Mouse (Mus musculus) heart, embryonic 14.5 days (tissue): Measurements from ENCODE around the gene Gpc5. TPM values are rescaled to one million over a fixed set of nuclear protein-coding genes. Genes with fewer than 3 reads are reported as not detected.
A peak's percentile ranks its signal among the peaks of the same experiment; 100 is the strongest.

Experiments
- ATAC-seq: fragments of 200-750 bp; cut with Nextera tagmentation; 2 replicates; pipeline ENCODE4 v1.8.0; 2017; ENCODE audit warnings: low read depth, moderate TSS enrichment; ENCODE audit not compliant: insufficient number of reproducible peaks, insufficient read depth, low FRiP score
- H3K27ac ChIP-seq, 2 experiments: fragments of 200-500 bp in 1 of 2; fragments of 300-500 bp in 1 of 2; sonication (generic) in 1 of 2; replicated peaks in 1 of 2; 2 replicates each; pipeline ENCODE4 v1.5.1; 2012 to 2014; ENCODE audit warnings: low read depth in 2 of 2, low read length in 2 of 2, control low read depth in 1 of 2, mild to moderate bottlenecking in 1 of 2, mixed read lengths in 1 of 2; ENCODE audit not compliant: control insufficient read depth in 1 of 2, insufficient read depth in 1 of 2
- H3K27me3 ChIP-seq: fragments of 300-500 bp; sonication (generic); 2 replicates; pipeline ENCODE4 v1.6.1; 2014; ENCODE audit warnings: mild to moderate bottlenecking, low read length, control low read depth; ENCODE audit not compliant: control insufficient read depth, insufficient read depth
- H3K36me3 ChIP-seq: fragments of 300-500 bp; sonication (generic); 2 replicates; pipeline ENCODE4 v1.6.1; 2014; ENCODE audit warnings: mild to moderate bottlenecking, control low read depth, low read length, mixed read lengths; ENCODE audit not compliant: control insufficient read depth, insufficient read depth
- H3K4me1 ChIP-seq, 2 experiments: fragments of 200-500 bp in 1 of 2; fragments of 300-500 bp in 1 of 2; sonication (generic) in 1 of 2; 2 replicates each; pipeline ENCODE4 v1.6.1; 2012 to 2014; ENCODE audit warnings: low read length in 2 of 2, control low read depth in 1 of 2, mixed read lengths in 1 of 2; ENCODE audit not compliant: control insufficient read depth in 2 of 2, insufficient read depth in 2 of 2
- H3K4me2 ChIP-seq: fragments of 300-500 bp; sonication (generic); 2 replicates; pipeline ENCODE4 v1.6.1; 2014; ENCODE audit warnings: mild to moderate bottlenecking, low read length
- H3K4me3 ChIP-seq, 2 experiments: fragments of 200-500 bp in 1 of 2; fragments of 300-500 bp in 1 of 2; sonication (generic) in 1 of 2; 2 replicates each; pipeline ENCODE4 v1.5.1; 2012 to 2014; ENCODE audit warnings: low read length in 2 of 2, mild to moderate bottlenecking in 2 of 2, control low read depth in 1 of 2, low read depth in 1 of 2, moderate library complexity in 1 of 2; ENCODE audit not compliant: control insufficient read depth in 1 of 2, insufficient read depth in 1 of 2
- H3K9ac ChIP-seq: fragments of 300-500 bp; sonication (generic); 2 replicates; pipeline ENCODE4 v1.6.1; 2014; ENCODE audit warnings: mild to moderate bottlenecking, low read length
- H3K9me3 ChIP-seq: fragments of 300-500 bp; sonication (generic); 2 replicates; pipeline ENCODE4 v1.6.1; 2016; ENCODE audit warnings: low read length, control low read depth; ENCODE audit not compliant: control insufficient read depth
- WGBS: fragments of 180-500 bp; shearing (Covaris S2); extraction: QIAGEN DNeasy Blood & Tissue Kit; methylation state at CpG from one replicate; pipeline ENCODE4 v1.1.7; 2014; 5-methylcytosine and 5-hydroxymethylcytosine counted together
- polyA plus RNA-seq: library from polyadenylated mRNA; unstranded; fragments of >200 nt; fragmentation: Nextera tagmentation; extraction: Ambion mirVana; gene quantifications from 2 replicates; pipeline ENCODE4 v1.2.1, GENCODE M21; 2014

The Gpc5 gene
- polyA plus RNA-seq, 1 experiment from 2014 or later, result 0.32 TPM

DNA sequence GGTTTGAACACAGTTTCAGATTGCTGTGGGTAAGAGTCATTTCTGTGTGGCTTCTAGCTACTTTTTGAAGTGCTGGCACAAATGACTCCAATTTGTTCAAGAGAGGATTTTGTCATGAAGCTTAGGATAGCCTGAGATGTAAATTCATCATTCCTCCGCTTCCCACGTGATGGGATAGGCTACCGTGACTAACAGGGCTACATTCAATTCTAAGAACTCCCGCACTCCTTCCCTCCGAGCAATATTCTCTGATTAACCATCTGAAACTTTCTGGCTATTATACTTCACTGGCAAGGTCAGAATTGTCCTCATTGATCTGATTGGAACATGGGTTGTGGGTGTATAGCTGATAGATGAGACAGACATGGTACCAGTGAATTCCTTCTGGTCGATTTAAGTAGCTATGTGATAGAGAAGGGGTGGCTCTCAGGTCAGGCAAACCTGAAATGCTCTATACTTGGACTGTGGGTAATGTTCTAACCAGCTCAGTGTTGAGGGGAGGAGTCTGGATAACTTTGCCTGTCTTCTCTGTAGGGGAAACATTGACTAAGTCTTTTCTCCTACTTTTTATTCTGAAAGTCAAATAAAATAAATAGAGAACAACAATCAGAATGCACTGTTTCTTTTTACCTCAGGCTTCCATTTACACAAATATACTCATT is 319.6 kb downstream of the Gpc5 start:
- no peak overlapping the region for H3K27ac ChIP-seq
- ATAC-seq, result no peak
- H3K9ac ChIP-seq, result no peak overlapping the region
- 74% methylated on average over 6 of the region's 6 CpGs for WGBS
- H3K4me1 ChIP-seq, result no peaks in the 10 kb centered on the region
- H3K36me3 ChIP-seq, result no peaks in the 10 kb centered on the region
- H3K27me3 ChIP-seq, result no peaks in the 10 kb centered on the region
- H3K4me2 ChIP-seq, result no peak overlapping the region
- H3K4me3 ChIP-seq, result no peak overlapping the region
- no peaks in the 10 kb centered on the region for H3K9me3 ChIP-seq

DNA sequence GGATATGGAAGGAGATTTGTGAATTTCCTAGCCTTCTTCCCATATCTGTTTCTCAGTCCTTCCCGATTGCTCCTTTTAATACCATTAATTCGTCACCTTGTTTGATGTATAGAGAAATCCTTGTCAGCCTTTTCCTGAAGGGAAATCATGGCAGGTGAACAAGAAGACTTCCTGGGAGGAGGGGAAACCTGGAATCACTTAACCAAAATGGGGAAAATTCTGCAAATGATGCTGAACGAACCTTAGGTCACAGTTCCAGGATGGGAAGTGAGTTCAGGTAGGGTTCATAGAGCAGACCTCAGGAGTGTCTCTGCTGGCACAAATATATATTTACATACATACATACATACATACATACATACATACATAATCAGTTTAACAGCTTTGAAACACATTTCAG is 320.8 kb downstream of the Gpc5 start:
- no peak for ATAC-seq

DNA sequence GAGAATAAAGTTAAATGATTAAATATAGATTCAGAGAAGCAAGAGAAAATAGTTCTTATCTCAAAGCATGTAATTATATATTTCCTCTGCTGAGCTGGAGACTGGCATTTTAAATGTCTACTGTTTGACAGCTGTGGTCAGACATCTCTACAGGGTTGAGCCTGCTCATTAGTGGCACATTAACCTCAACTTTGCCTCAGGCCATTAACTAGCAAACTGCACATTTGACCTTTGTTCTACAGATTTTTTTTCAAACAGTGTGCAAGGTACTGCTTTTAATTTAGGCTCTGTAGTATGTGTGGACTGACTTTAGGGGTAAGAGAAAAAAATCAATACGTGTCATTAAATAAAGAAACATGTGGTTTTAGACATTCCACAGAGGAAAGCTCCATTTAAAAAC is 321.4 kb downstream of the Gpc5 start:
- Histone ChIP-seq H3K9ac (no peak overlapping the region), H3K27me3 (no peaks in the 10 kb centered on the region), H3K4me2 (no peak overlapping the region), H3K4me3 (no peak overlapping the region), H3K36me3 (no peaks in the 10 kb centered on the region), H3K4me1 (no peaks in the 10 kb centered on the region), H3K27ac (no peak overlapping the region), H3K9me3 (no peaks in the 10 kb centered on the region)
- 80% methylated on average over 1 of the region's 1 CpGs for WGBS
- no peak for ATAC-seq

More for the DNA sequence above, 320.8 kb downstream of the Gpc5 start:
- Histone ChIP-seq H3K4me1 (no peaks in the 10 kb centered on the region), H3K9me3 (no peaks in the 10 kb centered on the region), H3K36me3 (no peaks in the 10 kb centered on the region), H3K9ac (no peak overlapping the region), H3K27me3 (no peaks in the 10 kb centered on the region), H3K27ac (no peak overlapping the region), H3K4me2 (no peak overlapping the region), H3K4me3 (no peak overlapping the region)
- 83% methylated on average over 3 of the region's 3 CpGs for WGBS

DNA sequence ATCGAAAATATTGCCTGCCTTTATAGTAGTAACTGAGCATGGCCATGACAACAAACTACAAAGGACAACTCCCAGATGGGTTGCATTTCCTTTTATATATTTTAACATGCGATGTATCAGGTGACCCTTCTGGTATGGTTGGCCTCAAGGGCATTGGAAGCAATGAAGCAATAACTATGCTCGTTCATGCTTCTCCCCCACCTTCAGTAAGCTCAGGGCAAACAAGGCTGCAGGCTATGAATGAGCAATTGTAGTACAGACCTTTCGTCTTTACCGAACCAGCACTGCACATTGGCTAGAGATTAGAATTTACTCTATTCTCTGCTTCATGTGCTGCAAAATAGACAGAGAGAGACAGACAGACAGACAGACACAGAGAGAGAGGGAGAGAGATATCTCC is 322.5 kb downstream of the Gpc5 start:
- Histone ChIP-seq H3K9ac (no peak overlapping the region), H3K36me3 (no peaks in the 10 kb centered on the region), H3K27me3 (no peaks in the 10 kb centered on the region), H3K4me3 (no peak overlapping the region), H3K4me1 (no peaks in the 10 kb centered on the region), H3K27ac (no peak overlapping the region), H3K4me2 (no peak overlapping the region), H3K9me3 (no peaks in the 10 kb centered on the region)
- ATAC-seq, result no peak
- WGBS, result 76% methylated on average over 5 of the region's 5 CpGs

DNA sequence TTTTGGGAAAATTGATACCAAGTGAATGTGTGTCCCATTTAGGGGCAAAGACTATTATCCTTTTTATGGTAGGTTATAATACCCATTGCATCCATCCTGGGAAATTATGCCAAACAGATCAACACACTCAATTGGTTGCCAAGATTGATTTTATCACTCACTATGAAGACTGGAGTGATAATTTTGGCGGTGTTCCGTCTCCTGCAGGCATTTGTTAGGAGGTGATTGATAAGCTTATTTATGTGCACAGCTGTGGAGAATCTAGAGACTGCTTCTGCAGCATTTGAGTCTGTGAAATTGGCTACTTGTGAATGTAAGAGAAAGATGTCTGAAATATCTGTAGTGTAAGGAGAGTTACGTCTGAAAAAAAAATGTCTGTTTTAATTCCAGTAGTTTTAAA is 340.0 kb downstream of the Gpc5 start:
- no peaks in the 10 kb centered on the region for H3K9me3 ChIP-seq
- H3K4me1 ChIP-seq, result peaks cover 0 to 15% of the 10 kb centered on the region in 2 experiments; a peak in 2 of 4 replicates
- no peak overlapping the region for H3K27ac ChIP-seq
- H3K27me3 ChIP-seq, result no peaks in the 10 kb centered on the region
- H3K4me3 ChIP-seq, result no peak overlapping the region
- no peak for ATAC-seq
- no peak overlapping the region for H3K9ac ChIP-seq
- H3K4me2 ChIP-seq, result no peak overlapping the region
- 30% methylated on average over 3 of the region's 3 CpGs for WGBS
- no peaks in the 10 kb centered on the region for H3K36me3 ChIP-seq

DNA sequence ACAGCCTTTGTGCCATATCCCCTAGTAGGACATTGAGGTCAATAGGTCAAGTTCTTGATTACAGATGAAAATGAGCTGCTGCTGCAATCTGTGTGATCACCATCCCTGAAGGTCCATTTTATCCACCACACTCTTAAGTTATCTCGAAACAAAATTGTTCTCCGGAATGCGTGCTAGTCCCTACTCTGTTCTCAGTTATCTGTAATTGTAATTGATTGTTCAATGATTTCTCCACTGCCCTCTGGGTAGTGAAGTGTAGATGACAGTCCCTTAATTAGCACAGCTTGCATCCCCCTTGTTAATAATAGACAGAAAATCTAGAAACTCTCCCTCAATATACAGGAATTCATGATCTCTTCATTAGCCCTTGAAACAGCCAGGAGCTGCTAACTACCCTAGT is 340.4 kb downstream of the Gpc5 start:
- H3K9ac ChIP-seq, result no peak overlapping the region
- no peaks in the 10 kb centered on the region for H3K27me3 ChIP-seq
- peaks cover 0 to 15% of the 10 kb centered on the region in 2 experiments; a peak in 2 of 4 replicates for H3K4me1 ChIP-seq
- no peak overlapping the region for H3K4me2 ChIP-seq
- H3K4me3 ChIP-seq, result no peak overlapping the region
- no peak for ATAC-seq
- WGBS, result 27% methylated on average over 3 of the region's 3 CpGs
- H3K9me3 ChIP-seq, result no peaks in the 10 kb centered on the region
- H3K27ac ChIP-seq, result no peak overlapping the region
- H3K36me3 ChIP-seq, result no peaks in the 10 kb centered on the region

DNA sequence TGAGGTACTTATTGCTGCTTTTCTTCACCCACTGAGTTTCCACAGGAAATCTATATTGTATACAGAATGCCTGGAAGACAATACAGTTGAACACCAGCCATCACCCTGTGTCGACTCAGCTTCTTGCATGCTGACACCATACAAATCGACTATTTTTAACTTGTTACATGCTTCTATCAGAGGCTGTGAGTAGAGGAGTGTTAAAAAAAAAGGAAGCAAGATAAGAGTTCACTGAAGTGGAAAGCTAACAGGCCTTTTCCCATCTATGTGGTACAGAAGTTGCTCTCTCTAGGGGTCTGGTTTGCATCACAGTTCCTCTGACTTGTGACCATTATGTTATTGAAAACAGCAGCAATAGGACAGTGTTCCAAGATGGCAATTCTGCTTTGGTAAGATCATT is 344.6 kb downstream of the Gpc5 start:
- H3K27ac ChIP-seq, result peak overlapping the region; percentile 73 to 77
- 4% methylated on average over 2 of the region's 2 CpGs for WGBS

More for the DNA sequence above, 344.6 kb downstream of the Gpc5 start:
- no peaks in the 10 kb centered on the region for H3K36me3 ChIP-seq
- H3K4me3 ChIP-seq, result no peak overlapping the region
- no peaks in the 10 kb centered on the region for H3K9me3 ChIP-seq
- H3K27me3 ChIP-seq, result no peaks in the 10 kb centered on the region
- ATAC-seq, result peak; percentile 94
- peaks cover 0 to 18% of the 10 kb centered on the region in 2 experiments; a peak in 2 of 4 replicates for H3K4me1 ChIP-seq
- H3K4me2 ChIP-seq, result no peak overlapping the region
- no peak overlapping the region for H3K9ac ChIP-seq
